Mouse (Mus musculus) midbrain, embryonic 14.5 days (tissue): ENCODE data around the gene Arl6ip4. TPM values are rescaled to one million over a fixed set of nuclear protein-coding genes. Genes with fewer than 3 reads are reported as not detected.

ENCODE experiments used
- ATAC-seq: fragments of 200-750 bp; cut with Nextera tagmentation; 2 replicates; pipeline ENCODE4 v1.8.0; 2017; ENCODE audit warnings: moderate number of reproducible peaks, moderate library complexity; ENCODE audit not compliant: low FRiP score, low TSS enrichment
- DNase-seq: peaks from one replicate; pipeline ENCODE4 v3.0.0-alpha.2; 2015
- H3K27ac ChIP-seq: fragments of 300-500 bp; sonication (generic); replicated peaks from 2 replicates; pipeline ENCODE4 v1.5.1; 2014; ENCODE audit warnings: mild to moderate bottlenecking, low read depth, low read length, moderate library complexity
- H3K27me3 ChIP-seq: fragments of 300-500 bp; sonication (generic); 2 replicates; pipeline ENCODE4 v1.6.1; 2014; ENCODE audit warnings: low read length, control low read depth, mixed read lengths; ENCODE audit not compliant: control insufficient read depth, insufficient read depth
- H3K36me3 ChIP-seq: fragments of 300-500 bp; sonication (generic); 2 replicates; pipeline ENCODE4 v1.6.1; 2014; ENCODE audit warnings: low read length, control low read depth; ENCODE audit not compliant: control insufficient read depth, insufficient read depth
- H3K4me1 ChIP-seq: fragments of 300-500 bp; sonication (generic); 2 replicates; pipeline ENCODE4 v1.6.1; 2014; ENCODE audit warnings: mild to moderate bottlenecking, antibody characterized with exemption, low read length, control low read depth; ENCODE audit not compliant: control insufficient read depth, insufficient read depth
- H3K4me2 ChIP-seq: fragments of 300-500 bp; sonication (generic); 2 replicates; pipeline ENCODE4 v1.6.1; 2014; ENCODE audit warnings: mild to moderate bottlenecking, low read length, moderate library complexity
- H3K4me3 ChIP-seq: fragments of 300-500 bp; sonication (generic); replicated peaks from 2 replicates; pipeline ENCODE4 v1.5.1; 2014; ENCODE audit warnings: low read depth, low read length
- H3K9ac ChIP-seq: fragments of 300-500 bp; sonication (generic); replicated peaks from 2 replicates; pipeline ENCODE4 v1.6.1; 2014; ENCODE audit warnings: mild to moderate bottlenecking, low read length, moderate library complexity
- H3K9me3 ChIP-seq: fragments of 300-500 bp; sonication (generic); 2 replicates; pipeline ENCODE4 v1.6.1; 2016; ENCODE audit warnings: low read length, control low read depth, mixed read lengths; ENCODE audit not compliant: control insufficient read depth
- WGBS: fragments of 180-500 bp; shearing (Covaris S2); extraction: QIAGEN DNeasy Blood & Tissue Kit; methylation state at CpG from one replicate; pipeline ENCODE4 v1.1.7; 2014; 5-methylcytosine and 5-hydroxymethylcytosine counted together
- polyA plus RNA-seq: library from polyadenylated mRNA; unstranded; fragments of >200 nt; fragmentation: Nextera tagmentation; extraction: Ambion mirVana; gene quantifications from 2 replicates; pipeline ENCODE4 v1.2.1, GENCODE M21; 2014

The Arl6ip4 gene
- polyA plus RNA-seq, 1 experiment from 2014 or later: 65.2 TPM

DNA sequence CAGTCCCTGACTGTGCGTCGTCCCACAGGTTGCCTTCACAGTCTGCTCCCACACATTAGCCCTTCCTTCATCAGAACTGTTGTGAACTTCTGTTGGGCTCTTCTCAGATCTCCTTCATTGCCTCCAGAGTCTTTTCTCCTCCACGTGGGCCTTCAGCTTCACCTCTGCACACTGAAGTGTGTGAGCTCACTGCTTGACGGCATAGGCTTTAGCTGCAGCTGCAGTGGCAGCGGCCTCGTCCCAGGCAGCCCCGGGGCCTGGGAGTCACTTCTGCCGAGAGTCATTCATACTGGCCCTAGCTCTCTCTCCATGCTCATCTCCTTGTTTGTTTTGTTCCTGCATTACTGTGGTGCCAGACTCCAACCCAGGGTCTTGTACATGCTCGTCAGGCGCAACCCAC is 51.7 kb downstream of the Arl6ip4 start:
- H3K4me3 ChIP-seq: no peak overlapping the region
- H3K9ac ChIP-seq: no peak overlapping the region
- ATAC-seq (no peak), DNase-seq (no peak)
- no peaks in the 10 kb centered on the region for H3K9me3 ChIP-seq
- H3K27me3 ChIP-seq: no peaks in the 10 kb centered on the region
- H3K36me3 ChIP-seq: no peaks in the 10 kb centered on the region
- WGBS: 70% methylated on average over 10 of the region's 10 CpGs
- no peak overlapping the region for H3K4me2 ChIP-seq
- no peak overlapping the region for H3K27ac ChIP-seq
- peaks cover 26% of the 10 kb centered on the region for H3K4me1 ChIP-seq

Other genes starting within 250 kb of the Arl6ip4 start
- gene Hcar1, start 236.1 kb upstream of the Arl6ip4 start, polyA plus RNA-seq: 0.08 and 0.41 TPM in 2 replicates
- 118 and 132 TPM in 2 replicates for gene Denr, start 208.9 kb upstream of the Arl6ip4 start, polyA plus RNA-seq
- gene Gm43518, start 188.7 kb upstream of the Arl6ip4 start, polyA plus RNA-seq: 2.0 and 2.3 TPM in 2 replicates
- gene Ccdc62, start 185.4 kb upstream of the Arl6ip4 start, polyA plus RNA-seq: 4.3 and 4.6 TPM in 2 replicates
- 22.5 and 24.7 TPM in 2 replicates for gene Hip1r, start 142.5 kb upstream of the Arl6ip4 start, polyA plus RNA-seq
- 58.0 and 72.4 TPM in 2 replicates for gene Vps37b, start 83.8 kb upstream of the Arl6ip4 start, polyA plus RNA-seq
- 10.9 and 11.6 TPM in 2 replicates for gene Abcb9, start 20.3 kb upstream of the Arl6ip4 start, polyA plus RNA-seq
- 19.7 and 20.7 TPM in 2 replicates for gene Ogfod2, start 3.8 kb upstream of the Arl6ip4 start, polyA plus RNA-seq
- gene Pitpnm2, start 133.7 kb downstream of the Arl6ip4 start, polyA plus RNA-seq: 10.7 and 11.6 TPM in 2 replicates
- gene Mphosph9, start 211.9 kb downstream of the Arl6ip4 start, polyA plus RNA-seq: 11.7 and 16.8 TPM in 2 replicates
- gene 2810006K23Rik, start 212.0 kb downstream of the Arl6ip4 start, polyA plus RNA-seq: 9.1 and 10.6 TPM in 2 replicates
- 72.3 and 76.7 TPM in 2 replicates for gene Cdk2ap1, start 247.0 kb downstream of the Arl6ip4 start, polyA plus RNA-seq